Mouse (Mus musculus): ENCODE results near the gene Ophn1.

DNA sequence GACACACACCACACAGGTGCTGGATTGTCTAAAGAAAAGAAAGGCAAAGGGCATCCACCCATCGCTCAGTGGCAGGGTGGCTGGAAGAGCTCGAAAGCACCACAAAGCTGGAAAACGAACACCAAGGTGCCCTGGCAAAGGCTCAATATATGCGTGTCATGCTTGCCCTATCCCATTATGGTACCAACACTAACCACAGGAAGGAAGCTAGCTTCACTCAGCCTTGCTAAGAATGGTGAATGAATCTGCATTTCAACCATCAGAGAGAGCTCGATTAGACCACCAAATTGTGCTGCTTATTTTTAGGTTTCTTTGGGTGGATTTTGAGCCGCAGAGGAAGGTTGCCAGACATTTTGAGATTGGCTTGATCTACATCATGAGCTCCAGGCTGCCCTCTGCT lies 13.4 kb upstream of the Ophn1 start:
- TF ChIP-seq CTCF (IDR thresholded peaks at IDR 0.05; ENCODE audit: low read depth, low read length) (no peak), POLR2AphosphoS5 (IDR thresholded peaks at IDR 0.05; ENCODE audit: insufficient replicate concordance, low read depth, low read length) (no peak), GATA1 (IDR thresholded peaks at IDR 0.05; ENCODE audit: borderline replicate concordance, low read length) (no peak), TAL1 (conservative IDR thresholded peaks at IDR 0.05; ENCODE audit: low read depth, low read length) (no peak)
